Mouse (Mus musculus): ENCODE measurements around the gene Qrich1. TPM values are rescaled to one million over a fixed set of nuclear protein-coding genes. Genes with fewer than 3 reads are reported as not detected.

Gene Qrich1
- total and polyA plus RNA-seq, 2 experiments from 2014 or later: 109 to 240 TPM

GRCm38 (mm10) chr9:108530954-108531353, 14.3 kb downstream of the Qrich1 start:
- Histone ChIP-seq H3K9ac (replicated peaks; ENCODE audit: low read length, poor library complexity, severe bottlenecking) (no peak overlapping the region), H3K9me3 (ENCODE audit: low read length) (no peaks in the 10 kb centered on the region), H3K4me1 (ENCODE audit: insufficient read depth, low read length) (no peaks in the 10 kb centered on the region), H3K27ac (ENCODE audit: low read depth, low read length) (no peak overlapping the region), H3K4me2 (ENCODE audit: low read depth, low read length, poor library complexity, severe bottlenecking) (no peak overlapping the region), H3K4me3 (ENCODE audit: low read depth, low read length) (no peak overlapping the region), H3K36me3 (ENCODE audit: insufficient read depth, low read length) (peaks cover 39% of the 10 kb centered on the region), H3K27me3 (ENCODE audit: insufficient read depth, low read length) (no peaks in the 10 kb centered on the region)
- ATAC-seq (ENCODE audit: low FRiP score) (no peak), DNase-seq (ENCODE audit: low spot score) (no peak)
- TF ChIP-seq CTCF (IDR thresholded peaks at IDR 0.05): no peak
- 82% methylated on average over 1 of the region's 1 CpGs for WGBS

- H3K4me3 ChIP-seq (ENCODE audit: low read depth, low read length): no peak overlapping the region
- H3K27me3 ChIP-seq (ENCODE audit: insufficient read depth, low read length): no peaks in the 10 kb centered on the region
- H3K27ac ChIP-seq (ENCODE audit: low read depth, low read length): no peak overlapping the region
- no peak for TF ChIP-seq CTCF (IDR thresholded peaks at IDR 0.05)
- no peak for DNase-seq (ENCODE audit: low spot score)
- H3K36me3 ChIP-seq (ENCODE audit: insufficient read depth, low read length): peaks cover 44% of the 10 kb centered on the region
- WGBS: 93% methylated on average over 1 of the region's 1 CpGs
- no peak for ATAC-seq (ENCODE audit: low FRiP score)
- no peaks in the 10 kb centered on the region for H3K9me3 ChIP-seq (ENCODE audit: low read length)
- H3K4me2 ChIP-seq (ENCODE audit: low read depth, low read length, poor library complexity, severe bottlenecking): no peak overlapping the region
- no peak overlapping the region for H3K9ac ChIP-seq (replicated peaks; ENCODE audit: low read length, poor library complexity, severe bottlenecking)
- H3K4me1 ChIP-seq (ENCODE audit: insufficient read depth, low read length): no peaks in the 10 kb centered on the region
Measured at GRCm38 (mm10) chr9:108531496-108531895, 14.9 kb downstream of the Qrich1 start.

GRCm38 (mm10) chr9:108540846-108541245, 24.2 kb downstream of the Qrich1 start:
- Histone ChIP-seq H3K27me3 (ENCODE audit: insufficient read depth, low read length) (no peaks in the 10 kb centered on the region), H3K9ac (replicated peaks; ENCODE audit: low read length, poor library complexity, severe bottlenecking) (no peak overlapping the region), H3K4me1 (ENCODE audit: insufficient read depth, low read length) (no peaks in the 10 kb centered on the region), H3K27ac (ENCODE audit: low read depth, low read length) (no peak overlapping the region), H3K4me2 (ENCODE audit: low read depth, low read length, poor library complexity, severe bottlenecking) (no peak overlapping the region), H3K9me3 (ENCODE audit: low read length) (no peaks in the 10 kb centered on the region), H3K36me3 (ENCODE audit: insufficient read depth, low read length) (peaks cover 58% of the 10 kb centered on the region), H3K4me3 (ENCODE audit: low read depth, low read length) (no peak overlapping the region)
- no peak for DNase-seq (ENCODE audit: low spot score)
- TF ChIP-seq CTCF (IDR thresholded peaks at IDR 0.05): no peak
- no peak for ATAC-seq (ENCODE audit: low FRiP score)

- peaks cover 59% of the 10 kb centered on the region for H3K36me3 ChIP-seq (ENCODE audit: insufficient read depth, low read length)
- H3K9ac ChIP-seq (replicated peaks; ENCODE audit: low read length, poor library complexity, severe bottlenecking): no peak overlapping the region
- no peak for ATAC-seq (ENCODE audit: low FRiP score)
- no peak for DNase-seq (ENCODE audit: low spot score)
- H3K27me3 ChIP-seq (ENCODE audit: insufficient read depth, low read length): no peaks in the 10 kb centered on the region
- no peak for TF ChIP-seq CTCF (IDR thresholded peaks at IDR 0.05)
- no peak overlapping the region for H3K4me2 ChIP-seq (ENCODE audit: low read depth, low read length, poor library complexity, severe bottlenecking)
- no peak overlapping the region for H3K4me3 ChIP-seq (ENCODE audit: low read depth, low read length)
- WGBS: 97% methylated on average over 3 of the region's 3 CpGs
- no peak overlapping the region for H3K27ac ChIP-seq (ENCODE audit: low read depth, low read length)
- H3K4me1 ChIP-seq (ENCODE audit: insufficient read depth, low read length): no peaks in the 10 kb centered on the region
- no peaks in the 10 kb centered on the region for H3K9me3 ChIP-seq (ENCODE audit: low read length)
Measured at GRCm38 (mm10) chr9:108545986-108546385, 29.4 kb downstream of the Qrich1 start.

DNA sequence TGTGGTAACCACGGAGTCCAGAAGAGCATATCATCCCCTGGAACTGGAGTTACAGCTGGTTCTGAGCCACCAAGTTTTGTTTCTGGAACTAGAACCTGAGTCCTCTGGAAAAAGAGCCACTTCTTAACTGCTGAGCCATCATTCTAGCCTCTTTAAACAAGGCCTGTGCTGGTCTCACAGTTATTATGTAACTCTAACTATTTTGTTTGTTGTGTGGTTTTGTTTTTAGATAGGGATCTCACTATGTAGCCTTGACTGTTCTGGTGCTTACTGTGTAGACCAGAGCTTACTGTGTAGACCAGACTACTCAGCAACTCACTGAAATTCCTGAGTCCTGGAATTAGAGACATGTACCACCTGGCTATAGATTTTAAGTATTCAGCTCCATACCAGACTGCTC, 30.3 kb downstream of the Qrich1 start:
- H3K9me3 ChIP-seq (ENCODE audit: low read length): no peaks in the 10 kb centered on the region
- DNase-seq (ENCODE audit: low spot score): no peak
- 94% methylated on average over 1 of the region's 1 CpGs for WGBS
- ATAC-seq (ENCODE audit: low FRiP score): no peak
- no peak overlapping the region for H3K4me3 ChIP-seq (ENCODE audit: low read depth, low read length)
- no peak for TF ChIP-seq CTCF (IDR thresholded peaks at IDR 0.05)
- H3K4me1 ChIP-seq (ENCODE audit: insufficient read depth, low read length): no peaks in the 10 kb centered on the region
- H3K9ac ChIP-seq (replicated peaks; ENCODE audit: low read length, poor library complexity, severe bottlenecking): no peak overlapping the region
- no peak overlapping the region for H3K4me2 ChIP-seq (ENCODE audit: low read depth, low read length, poor library complexity, severe bottlenecking)
- H3K27ac ChIP-seq (ENCODE audit: low read depth, low read length): no peak overlapping the region
- H3K36me3 ChIP-seq (ENCODE audit: insufficient read depth, low read length): peaks cover 55% of the 10 kb centered on the region
- no peaks in the 10 kb centered on the region for H3K27me3 ChIP-seq (ENCODE audit: insufficient read depth, low read length)

DNA sequence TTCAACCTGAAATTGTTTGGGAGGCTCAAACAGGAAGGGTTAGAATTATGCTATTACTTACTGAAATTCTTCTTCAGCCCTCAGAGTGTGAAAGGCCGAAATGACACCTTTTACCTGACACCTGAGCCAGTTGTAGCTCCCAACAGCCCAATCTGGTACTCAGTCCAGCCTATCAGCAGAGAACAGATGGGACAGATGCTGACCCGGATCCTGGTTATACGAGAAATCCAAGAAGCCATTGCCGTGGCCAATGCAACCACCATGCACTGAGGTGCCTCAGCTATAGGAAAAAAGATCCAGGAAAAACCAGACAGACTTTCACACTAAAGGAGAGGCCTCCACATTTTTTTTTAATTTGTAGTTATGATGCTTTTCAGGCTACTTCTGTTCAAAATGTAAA, 42.6 kb downstream of the Qrich1 start:
- H3K36me3 ChIP-seq (ENCODE audit: insufficient read depth, low read length): peaks cover 40% of the 10 kb centered on the region
- no peaks in the 10 kb centered on the region for H3K27me3 ChIP-seq (ENCODE audit: insufficient read depth, low read length)
- 93% methylated on average over 4 of the region's 4 CpGs for WGBS
- ATAC-seq (ENCODE audit: low FRiP score): no peak
- H3K4me2 ChIP-seq (ENCODE audit: low read depth, low read length, poor library complexity, severe bottlenecking): no peak overlapping the region
- no peak overlapping the region for H3K4me3 ChIP-seq (ENCODE audit: low read depth, low read length)
- no peak for DNase-seq (ENCODE audit: low spot score)
- H3K27ac ChIP-seq (ENCODE audit: low read depth, low read length): no peak overlapping the region
- no peaks in the 10 kb centered on the region for H3K9me3 ChIP-seq (ENCODE audit: low read length)
- no peak for TF ChIP-seq CTCF (IDR thresholded peaks at IDR 0.05)
- H3K4me1 ChIP-seq (ENCODE audit: insufficient read depth, low read length): peaks cover 7% of the 10 kb centered on the region; the same call in 1 of the 2 replicates
- no peak overlapping the region for H3K9ac ChIP-seq (replicated peaks; ENCODE audit: low read length, poor library complexity, severe bottlenecking)

All from midbrain, postnatal 0 days (tissue).